Mouse (Mus musculus): Measurements from ENCODE around the gene Klhl5.
A peak's percentile ranks its signal among the peaks of the same experiment; 100 is the strongest.

The Klhl5 gene

GRCm38 (mm10) chr5:65149706-65150105 lies 42.4 kb downstream of the Klhl5 start:
- DNase-seq (ENCODE audit: low read depth): no peak

GRCm38 (mm10) chr5:65150376-65150955 lies 43.1 kb downstream of the Klhl5 start:
- DNase-seq (ENCODE audit: low read depth): no peak

- no peak for DNase-seq (ENCODE audit: low read depth)
Observed at GRCm38 (mm10) chr5:65151276-65151675, 43.9 kb downstream of the Klhl5 start.

GRCm38 (mm10) chr5:65151767-65152166 lies 44.4 kb downstream of the Klhl5 start:
- no peak for DNase-seq (ENCODE audit: low read depth)

GRCm38 (mm10) chr5:65154287-65154686 lies 46.9 kb downstream of the Klhl5 start:
- DNase-seq (ENCODE audit: low read depth): no peak

GRCm38 (mm10) chr5:65156853-65157252 lies 49.5 kb downstream of the Klhl5 start:
- peak; percentile 47 for DNase-seq (ENCODE audit: low read depth)

- no peak for DNase-seq (ENCODE audit: low read depth)
Observed at GRCm38 (mm10) chr5:65157412-65158381, 50.4 kb downstream of the Klhl5 start.

- no peak for DNase-seq (ENCODE audit: low read depth)
Observed at GRCm38 (mm10) chr5:65158696-65159305, 51.5 kb downstream of the Klhl5 start.

- DNase-seq (ENCODE audit: low read depth): no peak
Observed at GRCm38 (mm10) chr5:65163001-65163400, 55.7 kb downstream of the Klhl5 start.

- DNase-seq (ENCODE audit: low read depth): no peak
Observed at GRCm38 (mm10) chr5:65163489-65164092, 56.3 kb downstream of the Klhl5 start.

GRCm38 (mm10) chr5:65170206-65170605 lies 62.9 kb downstream of the Klhl5 start:
- no peak for DNase-seq (ENCODE audit: low read depth)

- no peak for DNase-seq (ENCODE audit: low read depth)
Observed at GRCm38 (mm10) chr5:65175035-65175917, 67.9 kb downstream of the Klhl5 start.

- DNase-seq (ENCODE audit: low read depth): no peak
Observed at GRCm38 (mm10) chr5:65175918-65176484, 68.7 kb downstream of the Klhl5 start.

- peak; percentile 17 for DNase-seq (ENCODE audit: low read depth)
Observed at GRCm38 (mm10) chr5:65177026-65177514, 69.7 kb downstream of the Klhl5 start.

GRCm38 (mm10) chr5:65178477-65178876 lies 71.1 kb downstream of the Klhl5 start:
- DNase-seq (ENCODE audit: low read depth): no peak

GRCm38 (mm10) chr5:65181160-65181793 lies 73.9 kb downstream of the Klhl5 start:
- DNase-seq (ENCODE audit: low read depth): no peak

- no peak for DNase-seq (ENCODE audit: low read depth)
Observed at GRCm38 (mm10) chr5:65181794-65182169, 74.4 kb downstream of the Klhl5 start.

GRCm38 (mm10) chr5:65182268-65182667 lies 74.9 kb downstream of the Klhl5 start:
- DNase-seq (ENCODE audit: low read depth): no peak

GRCm38 (mm10) chr5:65191601-65192000 lies 84.3 kb downstream of the Klhl5 start:
- no peak for DNase-seq (ENCODE audit: low read depth)

GRCm38 (mm10) chr5:65194441-65194840 lies 87.1 kb downstream of the Klhl5 start:
- DNase-seq (ENCODE audit: low read depth): peak; percentile 89

Data from NIH3T3 (cell line).